Mouse (Mus musculus) heart, adult 2 months (tissue): Measurements from ENCODE around the gene Cop1. TPM values are rescaled to one million over a fixed set of nuclear protein-coding genes. Genes with fewer than 3 reads are reported as not detected.
"Not testable (repeated sequence)": the region's sequence is repeated elsewhere in the genome, so short reads cannot be mapped to it uniquely, and the experiment has no call there.

ENCODE experiments used
- DNase-seq, 2 experiments: peaks; one replicate each; pipeline ENCODE4 v3.0.0; 2021
- H3K27ac ChIP-seq: fragments of 200-600 bp; 2 replicates; pipeline ENCODE4 v1.8.1; 2022
- H3K27me3 ChIP-seq: fragments of 200-500 bp; 2 replicates; pipeline ENCODE4 v1.6.1; 2012; ENCODE audit warnings: mild to moderate bottlenecking, low read length, inconsistent platforms, mixed read lengths; ENCODE audit not compliant: control insufficient read depth, insufficient read depth
- H3K36me3 ChIP-seq: fragments of 200-500 bp; 2 replicates; pipeline ENCODE4 v1.6.1; 2012; ENCODE audit warnings: low read length, inconsistent platforms; ENCODE audit not compliant: control insufficient read depth, insufficient read depth
- H3K4me1 ChIP-seq: fragments of 200-500 bp; 2 replicates; pipeline ENCODE4 v1.6.1; 2011; ENCODE audit warnings: low read length; ENCODE audit not compliant: control insufficient read depth, insufficient read depth
- H3K4me3 ChIP-seq: fragments of 200-600 bp; 2 replicates; pipeline ENCODE4 v1.8.1; 2022
- H3K79me2 ChIP-seq: fragments of 200-500 bp; replicated peaks from 2 replicates; pipeline ENCODE4 v1.6.1; 2012; ENCODE audit warnings: mild to moderate bottlenecking, inconsistent platforms, low read length, moderate library complexity, mixed read lengths; ENCODE audit not compliant: control insufficient read depth, insufficient read depth
- H3K9ac ChIP-seq: fragments of 200-500 bp; 2 replicates; pipeline ENCODE4 v1.6.1; 2012; ENCODE audit warnings: low read depth, mild to moderate bottlenecking, control low read depth, inconsistent platforms, low read length, mixed read lengths
- CTCF ChIP-seq: fragments of 200-600 bp; IDR thresholded peaks from 2 replicates; pipeline ENCODE4 v1.8.1; 2022; ENCODE audit warnings: antibody characterized with exemption, mild to moderate bottlenecking, moderate library complexity
- EP300 ChIP-seq: fragments of 200-500 bp; IDR thresholded peaks from 2 replicates; pipeline ENCODE4 v1.6.1; 2011; ENCODE audit warnings: low read depth, low read length, control low read depth; ENCODE audit not compliant: insufficient read depth
- POLR2A ChIP-seq: fragments of 200-500 bp; IDR thresholded peaks from 2 replicates; pipeline ENCODE4 v1.6.1; 2011; ENCODE audit warnings: mild to moderate bottlenecking, low read depth, low read length, control low read depth; ENCODE audit not compliant: insufficient read depth
- WGBS: fragments of 180-500 bp; shearing (Covaris S2); methylation state at CpG from one replicate; pipeline ENCODE4 v1.1.7; 2018; 5-methylcytosine and 5-hydroxymethylcytosine counted together
- intact Hi-C: fragments of 180-260 bp; cut with DNase I; formaldehyde crosslinking; loops from one replicate; pipeline ENCODE4 v1.15.1; 2025
- long read RNA-seq: library from polyadenylated mRNA; stranded (forward); transcript quantifications from one replicate; pipeline ENCODE4 v2.0.0, GENCODE M21; 2021
- polyA plus RNA-seq: library from polyadenylated mRNA; depleted of rRNA; stranded (reverse); fragments of >200 nt; gene quantifications from 2 replicates; pipeline ENCODE4 v1.2.3, GENCODE M21; 2012; rRNA removed
- total RNA-seq, 2 experiments: library from RNA; stranded (reverse); gene quantifications; 2 replicates each; pipeline ENCODE4 v1.2.3; 2021

Gene Cop1
- total RNA-seq (100 to 1,000 TPM; 148 to 149 TPM), polyA plus RNA-seq (38.9 and 85.4 TPM in 2 replicates)
- long read RNA-seq, full-length matches to known transcripts, result 81 of 145 reads
- long read RNA-seq, partial matches to known transcripts, result 3 of 145 reads
- long read RNA-seq, other reads (novel, unspliced or antisense), result 61 of 145 reads

- peak within 1 kb of the TSS; percentile 98 for H3K27ac ChIP-seq
- H3K79me2 ChIP-seq, H3K4me1 ChIP-seq, intact Hi-C loops, H3K27me3 ChIP-seq: not testable (repeated sequence)
- peak within 1 kb of the TSS; percentile 94 for H3K9ac ChIP-seq
- TF ChIP-seq POLR2A (peak; percentile 96), EP300 (peak; percentile 73; the same call in 1 of the 2 replicates)
- peak within 1 kb of the TSS; percentile 88 for H3K4me3 ChIP-seq
- peak; percentile 96 for DNase-seq
- WGBS, result under 1% methylated on average over 83 of the region's 97 CpGs
- peaks cover 19% of the 10 kb centered on the region for H3K36me3 ChIP-seq
Observed at GRCm38 (mm10) chr1:159231781-159232571, at the start of gene Cop1. Gene Cop1 (plus strand): TSS chr1:159232320.

GRCm38 (mm10) chr1:159186741-159187140 lies 45.4 kb upstream of the Cop1 start:
- H3K4me1 ChIP-seq, result peaks cover 2% of the 10 kb centered on the region
- WGBS, result 25% methylated on average over 3 of the region's 3 CpGs
- H3K36me3 ChIP-seq, result no peaks in the 10 kb centered on the region
- no peak overlapping the region for H3K27ac ChIP-seq
- H3K27me3 ChIP-seq, result no peaks in the 10 kb centered on the region
- intact Hi-C loops, result no loop called here
- no peak overlapping the region for H3K4me3 ChIP-seq
- H3K79me2 ChIP-seq, result no peaks in the 10 kb centered on the region
- peak; percentile 42 to 53 for DNase-seq
- no peak overlapping the region for H3K9ac ChIP-seq
- TF ChIP-seq CTCF (no peak), EP300 (no peak), POLR2A (no peak)

- H3K79me2 ChIP-seq, result no peaks in the 10 kb centered on the region
- no peaks in the 10 kb centered on the region for H3K4me1 ChIP-seq
- no peak overlapping the region for H3K27ac ChIP-seq
- H3K9ac ChIP-seq, result no peak overlapping the region
- no peaks in the 10 kb centered on the region for H3K27me3 ChIP-seq
- 43% methylated on average over 3 of the region's 3 CpGs for WGBS
- DNase-seq, result no peak
- intact Hi-C loops, result no loop called here
- H3K36me3 ChIP-seq, result no peaks in the 10 kb centered on the region
- H3K4me3 ChIP-seq, result no peak overlapping the region
- no peak for TF ChIP-seq CTCF
Observed at GRCm38 (mm10) chr1:159198603-159199002, 33.5 kb upstream of the Cop1 start.

- Histone ChIP-seq H3K4me3 (no peak overlapping the region), H3K4me1 (no peaks in the 10 kb centered on the region), H3K27me3 (no peaks in the 10 kb centered on the region), H3K36me3 (no peaks in the 10 kb centered on the region), H3K27ac (no peak overlapping the region), H3K79me2 (no peaks in the 10 kb centered on the region), H3K9ac (no peak overlapping the region)
- TF ChIP-seq EP300 (no peak), POLR2A (no peak), CTCF (no peak)
- WGBS, result 72% methylated on average over 3 of the region's 3 CpGs
- intact Hi-C loops, result no loop called here
- no peak for DNase-seq
Observed at GRCm38 (mm10) chr1:159199606-159200005, 32.5 kb upstream of the Cop1 start.

GRCm38 (mm10) chr1:159201220-159201619 lies 30.9 kb upstream of the Cop1 start:
- Histone ChIP-seq H3K79me2 (no peaks in the 10 kb centered on the region), H3K27ac (no peak overlapping the region), H3K9ac (no peak overlapping the region), H3K36me3 (no peaks in the 10 kb centered on the region), H3K27me3 (no peaks in the 10 kb centered on the region), H3K4me1 (no peaks in the 10 kb centered on the region), H3K4me3 (no peak overlapping the region)
- intact Hi-C loops, result no loop called here
- no peak for TF ChIP-seq POLR2A
- no peak for TF ChIP-seq CTCF
- no peak for TF ChIP-seq EP300
- no peak for DNase-seq

- Histone ChIP-seq H3K27me3 (no peaks in the 10 kb centered on the region), H3K36me3 (no peaks in the 10 kb centered on the region), H3K4me1 (no peaks in the 10 kb centered on the region), H3K27ac (no peak overlapping the region), H3K79me2 (no peaks in the 10 kb centered on the region), H3K4me3 (no peak overlapping the region), H3K9ac (no peak overlapping the region)
- no peak for DNase-seq
- TF ChIP-seq POLR2A (no peak), EP300 (no peak), CTCF (no peak)
- 70% methylated on average over 4 of the region's 4 CpGs for WGBS
- intact Hi-C loops, result no loop called here
Observed at GRCm38 (mm10) chr1:159211711-159212110, 20.4 kb upstream of the Cop1 start.
